Mouse (Mus musculus) CH12.LX (cell line): ENCODE results near the gene Olfr313. TPM values are rescaled to one million over a fixed set of nuclear protein-coding genes. Genes with fewer than 3 reads are reported as not detected.

Experiments used
- DNase-seq: peaks from one replicate; pipeline ENCODE4 v3.0.0-alpha.2; 2013; ENCODE audit errors: extremely low read depth
- H3K27ac ChIP-seq: 2 replicates; pipeline ENCODE4 v1.5.1; 2012; ENCODE audit warnings: low read depth, mild to moderate bottlenecking, control low read depth, moderate library complexity; ENCODE audit not compliant: insufficient read depth
- H3K27me3 ChIP-seq: replicated peaks from 2 replicates; pipeline ENCODE3; 2012; ENCODE audit warnings: inconsistent platforms
- H3K36me3 ChIP-seq, 2 experiments: replicated peaks in 1 of 2; 2 replicates each; pipeline versions ENCODE3 to v1.6.1; 2012; ENCODE audit warnings: inconsistent platforms in 1 of 2, low read length in 1 of 2, mild to moderate bottlenecking in 1 of 2, mixed read lengths in 1 of 2, moderate library complexity in 1 of 2; ENCODE audit not compliant: control insufficient read depth in 1 of 2, insufficient read depth in 1 of 2
- H3K4me1 ChIP-seq, 2 experiments: 2 replicates each; pipeline ENCODE4 v1.6.1; 2012; ENCODE audit warnings: inconsistent platforms in 1 of 2, moderate library complexity in 1 of 2; ENCODE audit not compliant: insufficient read depth in 2 of 2, control insufficient read depth in 1 of 2
- H3K4me2 ChIP-seq: 2 replicates; pipeline ENCODE4 v1.6.1; 2012; ENCODE audit warnings: low read depth, mild to moderate bottlenecking, control low read depth; ENCODE audit not compliant: poor library complexity, insufficient read depth, severe bottlenecking
- H3K4me3 ChIP-seq, 3 experiments: fragments of 150-350 bp in 1 of 3; sonication (generic) in 1 of 3; replicated peaks in 1 of 3; 2 replicates each; pipeline versions ENCODE3 to v1.5.1; 2011 to 2012; ENCODE audit warnings: low read depth in 2 of 3, low read length in 2 of 3, mild to moderate bottlenecking in 2 of 3, moderate library complexity in 2 of 3, control low read depth in 1 of 3, improper control_type of control experiment in 1 of 3, inconsistent platforms in 1 of 3, mixed read lengths in 1 of 3; ENCODE audit not compliant: poor library complexity in 1 of 3
- H3K79me2 ChIP-seq: replicated peaks from 2 replicates; pipeline ENCODE4 v1.6.1; 2012; ENCODE audit warnings: mild to moderate bottlenecking, moderate library complexity; ENCODE audit not compliant: control insufficient read depth, poor library complexity, insufficient read depth, severe bottlenecking; ENCODE audit errors: extremely low read depth
- H3K9ac ChIP-seq: 2 replicates; pipeline ENCODE4 v1.6.1; 2012; ENCODE audit warnings: low read depth, mild to moderate bottlenecking, control low read depth, moderate library complexity; ENCODE audit not compliant: insufficient read depth
- H3K9me3 ChIP-seq: replicated peaks from 2 replicates; pipeline ENCODE3; 2012; ENCODE audit warnings: low read length, inconsistent platforms, mixed read lengths
- BHLHE40 ChIP-seq: IDR thresholded peaks from 2 replicates; pipeline ENCODE4 v1.6.1; 2011; ENCODE audit warnings: mild to moderate bottlenecking, low read depth, low read length, improper control_type of control experiment
- CHD1 ChIP-seq: IDR thresholded peaks from 2 replicates; pipeline ENCODE4 v1.6.1; 2012; ENCODE audit warnings: low read depth, low read length, improper control_type of control experiment, inconsistent platforms
- CHD2 ChIP-seq: IDR thresholded peaks from 2 replicates; pipeline ENCODE4 v1.6.1; 2011; ENCODE audit warnings: low read length, improper control_type of control experiment
- CTCF ChIP-seq, 2 experiments: IDR thresholded peaks in 1 of 2; conservative IDR thresholded peaks in 1 of 2; 2 replicates each; pipeline ENCODE4 v1.5.1; 2011 to 2012; ENCODE audit warnings: low read depth in 2 of 2, low read length in 2 of 2, improper control_type of control experiment in 1 of 2, inconsistent platforms in 1 of 2, mild to moderate bottlenecking in 1 of 2, moderate library complexity in 1 of 2
- E2F4 ChIP-seq: IDR thresholded peaks from 2 replicates; pipeline ENCODE4 v1.6.1; 2011; ENCODE audit warnings: low read depth, low read length, improper control_type of control experiment; ENCODE audit not compliant: insufficient replicate concordance
- ELF1 ChIP-seq: IDR thresholded peaks from 2 replicates; pipeline ENCODE4 v1.6.1; 2014; ENCODE audit warnings: low read depth, mild to moderate bottlenecking, inconsistent platforms, low read length, improper control_type of control experiment
- EP300 ChIP-seq: IDR thresholded peaks from 2 replicates; pipeline ENCODE4 v1.6.1; 2011; ENCODE audit warnings: low read length, improper control_type of control experiment
- IRF4 ChIP-seq: IDR thresholded peaks from 2 replicates; pipeline ENCODE4 v1.6.1; 2014; ENCODE audit warnings: low read depth, mild to moderate bottlenecking, inconsistent platforms, low read length, improper control_type of control experiment
- JUN ChIP-seq: IDR thresholded peaks from 2 replicates; pipeline ENCODE4 v1.6.1; 2011; ENCODE audit warnings: low read depth, mild to moderate bottlenecking, low read length, improper control_type of control experiment, moderate library complexity; ENCODE audit not compliant: insufficient read depth
- JUND ChIP-seq: conservative IDR thresholded peaks from 2 replicates; pipeline ENCODE4 v1.6.1; 2011; ENCODE audit warnings: low read depth, low read length, improper control_type of control experiment
- MAFK ChIP-seq: IDR thresholded peaks from 2 replicates; pipeline ENCODE4 v1.6.1; 2011; ENCODE audit warnings: low read length, improper control_type of control experiment; ENCODE audit not compliant: insufficient replicate concordance
- MAX ChIP-seq: IDR thresholded peaks from 2 replicates; pipeline ENCODE4 v1.6.1; 2011; ENCODE audit warnings: low read length, improper control_type of control experiment
- MAZ ChIP-seq: IDR thresholded peaks from 2 replicates; pipeline ENCODE4 v1.6.1; 2012; ENCODE audit warnings: low read depth, mild to moderate bottlenecking, inconsistent platforms, low read length, improper control_type of control experiment, moderate library complexity
- MEF2A ChIP-seq: IDR thresholded peaks from 2 replicates; pipeline ENCODE4 v1.6.1; 2014; ENCODE audit warnings: low read depth, mild to moderate bottlenecking, inconsistent platforms, low read length, improper control_type of control experiment, borderline replicate concordance
- MYC ChIP-seq: IDR thresholded peaks from 2 replicates; pipeline ENCODE4 v1.6.1; 2011; ENCODE audit warnings: low read depth, mild to moderate bottlenecking, improper control_type of control experiment, low read length
- NELFE ChIP-seq: IDR thresholded peaks from 2 replicates; pipeline ENCODE4 v1.6.1; 2011; ENCODE audit warnings: low read depth, low read length, improper control_type of control experiment
- NRF1 ChIP-seq: IDR thresholded peaks from 2 replicates; pipeline ENCODE4 v1.6.1; 2014; ENCODE audit warnings: low read depth, mild to moderate bottlenecking, inconsistent platforms, low read length, improper control_type of control experiment, moderate library complexity
- PAX5 ChIP-seq: IDR thresholded peaks from 2 replicates; pipeline ENCODE4 v1.6.1; 2012; ENCODE audit warnings: low read length, inconsistent platforms, mixed read lengths
- POLR2A ChIP-seq: IDR thresholded peaks from 2 replicates; pipeline ENCODE4 v1.6.1; 2011; ENCODE audit warnings: low read depth, mild to moderate bottlenecking, improper control_type of control experiment, low read length
- POLR2AphosphoS2 ChIP-seq: IDR thresholded peaks from 2 replicates; pipeline ENCODE4 v1.6.1; 2011; ENCODE audit warnings: low read depth, low read length, improper control_type of control experiment
- RAD21 ChIP-seq: IDR thresholded peaks from 2 replicates; pipeline ENCODE4 v1.6.1; 2011; ENCODE audit warnings: low read depth, mild to moderate bottlenecking, low read length, improper control_type of control experiment, moderate library complexity
- RCOR1 ChIP-seq: conservative IDR thresholded peaks from 2 replicates; pipeline ENCODE4 v1.6.1; 2012; ENCODE audit warnings: low read depth, mild to moderate bottlenecking, inconsistent platforms, low read length, improper control_type of control experiment
- SIN3A ChIP-seq: IDR thresholded peaks from 2 replicates; pipeline ENCODE4 v1.6.1; 2012; ENCODE audit warnings: low read length, improper control_type of control experiment, inconsistent platforms
- SMC3 ChIP-seq: IDR thresholded peaks from 2 replicates; pipeline ENCODE4 v1.6.1; 2011; ENCODE audit warnings: low read depth, low read length, improper control_type of control experiment
- TBP ChIP-seq: conservative IDR thresholded peaks from 2 replicates; pipeline ENCODE4 v1.6.1; 2011; ENCODE audit warnings: low read depth, low read length, improper control_type of control experiment
- UBTF ChIP-seq: IDR thresholded peaks from 2 replicates; pipeline ENCODE4 v1.6.1; 2012; ENCODE audit warnings: low read depth, mild to moderate bottlenecking, inconsistent platforms, low read length, improper control_type of control experiment, moderate library complexity
- USF1 ChIP-seq: IDR thresholded peaks from 2 replicates; pipeline ENCODE4 v1.6.1; 2014; ENCODE audit warnings: low read depth, mild to moderate bottlenecking, inconsistent platforms, low read length, improper control_type of control experiment
- ZKSCAN1 ChIP-seq: IDR thresholded peaks from 2 replicates; pipeline ENCODE4 v1.6.1; 2012; ENCODE audit warnings: low read depth, inconsistent platforms, low read length, improper control_type of control experiment, borderline replicate concordance
- ZMIZ1 ChIP-seq: IDR thresholded peaks from 2 replicates; pipeline ENCODE4 v1.6.1; 2012; ENCODE audit warnings: low read depth, mild to moderate bottlenecking, inconsistent platforms, low read length, improper control_type of control experiment
- ZNF384 ChIP-seq: IDR thresholded peaks from 2 replicates; pipeline ENCODE4 v1.6.1; 2012; ENCODE audit warnings: low read depth, low read length, improper control_type of control experiment, inconsistent platforms
- dilution Hi-C: fragments of 300-500 bp; cut with MboI; formaldehyde crosslinking; loops from 2 replicates; pipeline ENCODE4 v1.14.3; 2020; ENCODE audit warnings: low sequenced_read_pairs; ENCODE audit not compliant: extremely low pct_unique_long_range_greater_than_20kb, extremely low pct_ligation_motif_present
- in situ Hi-C: fragments of 300-500 bp; cut with MboI; formaldehyde crosslinking; loops from 3 replicates; pipeline ENCODE4 v1.14.3; 2019; ENCODE audit warnings: low sequenced_read_pairs, low pct_ligation_motif_present, low pct_unique_long_range_greater_than_20kb, mixed read lengths
- polyA plus RNA-seq: library from polyadenylated mRNA; unstranded; fragments of >175 nt; gene quantifications from 2 replicates; pipeline ENCODE4 v1.2.1, GENCODE M21; 2012; ENCODE audit warnings: low read depth; ENCODE audit not compliant: insufficient read length
- total RNA-seq, 2 experiments: library from RNA; depleted of rRNA; stranded (reverse); fragments of 300-350 nt in 1 of 2; fragments of >200 nt in 1 of 2; gene quantifications; 2 replicates each; pipeline ENCODE4 v1.2.3; 2012 to 2014

Olfr313 gene
- total and polyA plus RNA-seq, 3 experiments, result 0.04 to 0.09 TPM; not detected in 1

- no peaks in the 10 kb centered on the region for H3K27me3 ChIP-seq
- dilution Hi-C loops, result no loop called here
These were observed 45.9 kb downstream of the Olfr313 start for GRCm38 (mm10) chr11:58860744-58861143.

DNA sequence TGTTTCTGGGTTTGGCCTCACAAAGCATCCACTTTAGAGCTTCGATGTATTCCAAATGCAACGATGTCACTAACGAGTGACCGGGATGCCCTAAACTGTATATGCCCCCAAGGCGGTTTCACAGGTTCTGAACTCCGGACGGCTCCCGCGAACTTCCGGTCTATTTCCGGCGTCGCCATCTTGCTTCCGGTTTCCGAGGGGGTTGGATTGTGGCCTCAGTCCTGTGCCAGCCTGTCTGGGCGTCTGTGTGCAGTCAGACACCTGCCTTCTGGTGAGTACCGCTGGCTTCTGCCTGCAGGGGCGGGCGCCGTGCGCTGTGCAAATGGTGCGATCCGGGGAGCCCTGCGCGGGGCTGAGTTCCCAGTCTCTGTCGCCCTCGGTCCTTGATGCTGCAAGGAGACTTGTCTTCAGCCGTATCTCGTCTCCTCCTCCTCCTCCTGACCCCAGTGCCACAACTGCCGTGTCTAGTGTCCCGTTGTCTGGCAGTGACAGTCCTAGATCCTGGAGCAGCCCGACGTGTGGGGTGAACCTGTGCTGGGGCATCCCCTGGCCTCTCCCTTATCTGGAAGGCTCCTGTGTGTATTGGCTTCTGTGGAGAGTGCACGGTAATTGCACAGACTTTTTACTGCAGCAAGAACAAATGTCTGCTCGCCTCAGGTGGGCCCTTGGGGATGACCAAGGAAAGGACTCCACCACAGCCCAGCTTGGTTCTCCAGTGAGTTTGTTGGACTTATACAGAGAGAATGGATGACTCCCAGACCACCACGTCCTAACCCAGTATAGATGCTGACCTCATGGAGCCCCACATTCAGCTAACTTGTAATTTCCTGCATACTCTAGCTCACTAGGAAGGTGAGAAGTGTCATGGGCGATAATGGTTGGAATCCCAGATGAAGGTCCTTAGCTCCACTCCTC, 52.5 kb downstream of the Olfr313 start, which contains the start of gene 2810021J22Rik:
TSS of gene 2810021J22Rik (plus strand) at position 178 of the 915 bp plus-strand sequence.
- H3K27me3 ChIP-seq, result no peaks in the 10 kb centered on the region
- peak within 1 kb of the TSS; percentile 46 for H3K9ac ChIP-seq
- peak within 1 kb of the TSS; percentile 58 for H3K4me2 ChIP-seq
- H3K27ac ChIP-seq, result peak within 1 kb of the TSS; percentile 36
- peak; percentile 96 for DNase-seq
- no peaks in the 10 kb centered on the region for H3K9me3 ChIP-seq
- peaks cover 14 to 31% of the 10 kb centered on the region in 2 experiments for H3K36me3 ChIP-seq
- in situ Hi-C loops (no loop called here), dilution Hi-C loops (no loop called here)
- peak within 1 kb of the TSS; percentile 64 to 83 (median 78) for H3K4me3 ChIP-seq
- H3K79me2 ChIP-seq, result no peaks in the 10 kb centered on the region
- H3K4me1 ChIP-seq, result peaks cover 4 to 15% of the 10 kb centered on the region in 2 experiments
- TF ChIP-seq UBTF, result peak; percentile 60; the same call in 1 of the 2 replicates
- no peak for TF ChIP-seq MAFK
- TF ChIP-seq RAD21, result no peak; the same call in 1 of the 2 replicates
- no peak for TF ChIP-seq EP300
- peak; percentile 76 for TF ChIP-seq IRF4
- TF ChIP-seq PAX5, result no peak
- TF ChIP-seq POLR2A, result peak; percentile 92
- TF ChIP-seq USF1, result no peak
- TF ChIP-seq RCOR1, result no peak
- peak; percentile 71 for TF ChIP-seq BHLHE40
- TF ChIP-seq E2F4, result no peak
- no peak for TF ChIP-seq CHD2
- TF ChIP-seq MAX, result peak; percentile 24; the same call in 1 of the 2 replicates
- TF ChIP-seq NELFE, result no peak; the same call in none of the 2 replicates
- TF ChIP-seq JUND, result no peak
- peak; percentile 61 for TF ChIP-seq NRF1
- TF ChIP-seq MAZ, result no peak
- no peak for TF ChIP-seq SMC3
- peak; percentile 71; the same call in 1 of the 2 replicates for TF ChIP-seq MYC
- no peak for TF ChIP-seq JUN
- TF ChIP-seq MEF2A, result peak; percentile 67; the same call in 1 of the 2 replicates
- TF ChIP-seq ZMIZ1, result peak; percentile 58
- peak; percentile 91 for TF ChIP-seq TBP
- TF ChIP-seq SIN3A, result peak; percentile 89
- TF ChIP-seq ZKSCAN1, result no peak
- TF ChIP-seq CTCF (conservative IDR thresholded peaks at IDR 0.05 in 1 of 2, IDR thresholded peaks at IDR 0.05 in 1 of 2; ENCODE audit: low read depth in 2 of 2, low read length in 2 of 2), result peak in 1 of 2 experiments; percentile 24; a peak in 1 of 4 replicates
- TF ChIP-seq POLR2AphosphoS2, result no peak; the same call in 1 of the 2 replicates
- peak; percentile 67; the same call in 1 of the 2 replicates for TF ChIP-seq ZNF384
- peak; percentile 95 for TF ChIP-seq ELF1

More at GRCm38 (mm10) chr11:58860744-58861143, 45.9 kb downstream of the Olfr313 start:
- H3K4me2 ChIP-seq, result no peak overlapping the region
- no peak overlapping the region for H3K4me3 ChIP-seq
- no peaks in the 10 kb centered on the region for H3K4me1 ChIP-seq
- no peak overlapping the region for H3K9ac ChIP-seq
- no peak for DNase-seq
- H3K79me2 ChIP-seq, result no peaks in the 10 kb centered on the region
- TF ChIP-seq EP300, result no peak
- no peak for TF ChIP-seq CHD1
- TF ChIP-seq E2F4, result no peak
- TF ChIP-seq JUND, result no peak
- no peak for TF ChIP-seq SMC3
- peaks cover 26% of the 10 kb centered on the region for H3K9me3 ChIP-seq
- no peak overlapping the region for H3K27ac ChIP-seq
- in situ Hi-C loops, result no loop called here
- peaks cover 37 to 50% of the 10 kb centered on the region in 2 experiments for H3K36me3 ChIP-seq
